Mouse (Mus musculus): ENCODE measurements around the gene Cd28. TPM values are rescaled to one million over a fixed set of nuclear protein-coding genes. Genes with fewer than 3 reads are reported as not detected.

The Cd28 gene
- 0.49 TPM for polyA plus RNA-seq (2014; fragmentation: Illumina TruSeq; extraction: RNeasy Lipid Tissue Mini Kit (QIAGEN cat#74804); ENCODE audit: low read depth, low replicate concordance)

GRCm38 (mm10) chr1:60716567-60716966, at the start of gene Cd28:
Gene Cd28 (plus strand): TSS chr1:60716800.

Other genes starting within 250 kb of the Cd28 start
- gene Raph1, start 149.7 kb upstream of the Cd28 start, polyA plus RNA-seq (2014; fragmentation: Illumina TruSeq; extraction: RNeasy Lipid Tissue Mini Kit (QIAGEN cat#74804); ENCODE audit: low read depth, low replicate concordance) = 16.1 TPM
- gene Ctla4, start 170.2 kb downstream of the Cd28 start, polyA plus RNA-seq (2014; fragmentation: Illumina TruSeq; extraction: RNeasy Lipid Tissue Mini Kit (QIAGEN cat#74804); ENCODE audit: low read depth, low replicate concordance) = not detected

Measured in kidney, adult 10 weeks (tissue).